Mouse (Mus musculus): ENCODE measurements around the gene Zfp365.

DNA sequence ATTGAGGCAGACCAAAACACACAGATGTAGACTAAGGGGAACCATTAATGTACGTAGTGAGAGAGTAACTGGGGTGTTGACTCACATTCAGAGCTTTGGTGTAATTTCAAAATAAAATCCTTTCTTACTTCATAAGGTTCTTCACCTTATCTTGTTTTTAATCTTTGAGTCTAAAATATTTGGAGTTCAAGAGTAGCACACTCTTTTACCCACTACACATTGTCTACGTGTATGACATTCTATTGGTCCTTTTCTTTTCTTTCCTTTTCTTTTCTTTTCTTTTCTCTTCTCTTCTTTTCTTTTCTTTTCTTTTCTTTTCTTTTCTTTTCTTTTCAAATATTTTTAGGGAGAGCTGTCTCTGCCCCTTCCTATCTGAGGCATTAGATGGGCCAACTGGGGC lies 43.5 kb upstream of the Zfp365 start:
- TF ChIP-seq CTCF (IDR thresholded peaks at IDR 0.05; ENCODE audit: borderline replicate concordance, insufficient read depth, low read length) (no peak), POLR2A (IDR thresholded peaks at IDR 0.05; ENCODE audit: low read depth, low read length) (no peak)

All from embryonic fibroblast, embryonic 13.5 days (primary cell).